Mouse (Mus musculus) CH12.LX (cell line): ENCODE data around the gene Sh3d21. TPM values are rescaled to one million over a fixed set of nuclear protein-coding genes. Genes with fewer than 3 reads are reported as not detected.

Experiments used
- DNase-seq: peaks from one replicate; pipeline ENCODE4 v3.0.0-alpha.2; 2013; ENCODE audit errors: extremely low read depth
- H3K27ac ChIP-seq: 2 replicates; pipeline ENCODE4 v1.5.1; 2012; ENCODE audit warnings: low read depth, mild to moderate bottlenecking, control low read depth, moderate library complexity; ENCODE audit not compliant: insufficient read depth
- H3K27me3 ChIP-seq: replicated peaks from 2 replicates; pipeline ENCODE3; 2012; ENCODE audit warnings: inconsistent platforms
- H3K36me3 ChIP-seq, 2 experiments: replicated peaks in 1 of 2; 2 replicates each; pipeline versions ENCODE3 to v1.6.1; 2012; ENCODE audit warnings: inconsistent platforms in 1 of 2, low read length in 1 of 2, mild to moderate bottlenecking in 1 of 2, mixed read lengths in 1 of 2, moderate library complexity in 1 of 2; ENCODE audit not compliant: control insufficient read depth in 1 of 2, insufficient read depth in 1 of 2
- H3K4me1 ChIP-seq, 2 experiments: 2 replicates each; pipeline ENCODE4 v1.6.1; 2012; ENCODE audit warnings: inconsistent platforms in 1 of 2, moderate library complexity in 1 of 2; ENCODE audit not compliant: insufficient read depth in 2 of 2, control insufficient read depth in 1 of 2
- H3K4me2 ChIP-seq: 2 replicates; pipeline ENCODE4 v1.6.1; 2012; ENCODE audit warnings: low read depth, mild to moderate bottlenecking, control low read depth; ENCODE audit not compliant: poor library complexity, insufficient read depth, severe bottlenecking
- H3K4me3 ChIP-seq, 3 experiments: fragments of 150-350 bp in 1 of 3; sonication (generic) in 1 of 3; replicated peaks in 1 of 3; 2 replicates each; pipeline versions ENCODE3 to v1.5.1; 2011 to 2012; ENCODE audit warnings: low read depth in 2 of 3, low read length in 2 of 3, mild to moderate bottlenecking in 2 of 3, moderate library complexity in 2 of 3, control low read depth in 1 of 3, improper control_type of control experiment in 1 of 3, inconsistent platforms in 1 of 3, mixed read lengths in 1 of 3; ENCODE audit not compliant: poor library complexity in 1 of 3
- H3K79me2 ChIP-seq: replicated peaks from 2 replicates; pipeline ENCODE4 v1.6.1; 2012; ENCODE audit warnings: mild to moderate bottlenecking, moderate library complexity; ENCODE audit not compliant: control insufficient read depth, poor library complexity, insufficient read depth, severe bottlenecking; ENCODE audit errors: extremely low read depth
- H3K9ac ChIP-seq: 2 replicates; pipeline ENCODE4 v1.6.1; 2012; ENCODE audit warnings: low read depth, mild to moderate bottlenecking, control low read depth, moderate library complexity; ENCODE audit not compliant: insufficient read depth
- H3K9me3 ChIP-seq: replicated peaks from 2 replicates; pipeline ENCODE3; 2012; ENCODE audit warnings: low read length, inconsistent platforms, mixed read lengths
- BHLHE40 ChIP-seq: IDR thresholded peaks from 2 replicates; pipeline ENCODE4 v1.6.1; 2011; ENCODE audit warnings: mild to moderate bottlenecking, low read depth, low read length, improper control_type of control experiment
- CHD1 ChIP-seq: IDR thresholded peaks from 2 replicates; pipeline ENCODE4 v1.6.1; 2012; ENCODE audit warnings: low read depth, low read length, improper control_type of control experiment, inconsistent platforms
- CHD2 ChIP-seq: IDR thresholded peaks from 2 replicates; pipeline ENCODE4 v1.6.1; 2011; ENCODE audit warnings: low read length, improper control_type of control experiment
- CTCF ChIP-seq, 2 experiments: IDR thresholded peaks in 1 of 2; conservative IDR thresholded peaks in 1 of 2; 2 replicates each; pipeline ENCODE4 v1.5.1; 2011 to 2012; ENCODE audit warnings: low read depth in 2 of 2, low read length in 2 of 2, improper control_type of control experiment in 1 of 2, inconsistent platforms in 1 of 2, mild to moderate bottlenecking in 1 of 2, moderate library complexity in 1 of 2
- ELF1 ChIP-seq: IDR thresholded peaks from 2 replicates; pipeline ENCODE4 v1.6.1; 2014; ENCODE audit warnings: low read depth, mild to moderate bottlenecking, inconsistent platforms, low read length, improper control_type of control experiment
- EP300 ChIP-seq: IDR thresholded peaks from 2 replicates; pipeline ENCODE4 v1.6.1; 2011; ENCODE audit warnings: low read length, improper control_type of control experiment
- ETS1 ChIP-seq: conservative IDR thresholded peaks from 2 replicates; pipeline ENCODE4 v1.6.1; 2012; ENCODE audit warnings: low read depth, mild to moderate bottlenecking, inconsistent platforms, low read length, improper control_type of control experiment, moderate library complexity
- GABPA ChIP-seq: IDR thresholded peaks from 2 replicates; pipeline ENCODE4 v1.6.1; 2012; ENCODE audit warnings: low read depth, low read length, improper control_type of control experiment, inconsistent platforms; ENCODE audit not compliant: insufficient replicate concordance
- HCFC1 ChIP-seq: IDR thresholded peaks from 2 replicates; pipeline ENCODE4 v1.6.1; 2012; ENCODE audit warnings: low read depth, mild to moderate bottlenecking, inconsistent platforms, low read length, improper control_type of control experiment
- IRF4 ChIP-seq: IDR thresholded peaks from 2 replicates; pipeline ENCODE4 v1.6.1; 2014; ENCODE audit warnings: low read depth, mild to moderate bottlenecking, inconsistent platforms, low read length, improper control_type of control experiment
- JUN ChIP-seq: IDR thresholded peaks from 2 replicates; pipeline ENCODE4 v1.6.1; 2011; ENCODE audit warnings: low read depth, mild to moderate bottlenecking, low read length, improper control_type of control experiment, moderate library complexity; ENCODE audit not compliant: insufficient read depth
- JUND ChIP-seq: conservative IDR thresholded peaks from 2 replicates; pipeline ENCODE4 v1.6.1; 2011; ENCODE audit warnings: low read depth, low read length, improper control_type of control experiment
- KAT2A ChIP-seq: IDR thresholded peaks from 2 replicates; pipeline ENCODE4 v1.6.1; 2012; ENCODE audit warnings: low read length, improper control_type of control experiment, inconsistent platforms; ENCODE audit not compliant: insufficient replicate concordance
- MAFK ChIP-seq: IDR thresholded peaks from 2 replicates; pipeline ENCODE4 v1.6.1; 2011; ENCODE audit warnings: low read length, improper control_type of control experiment; ENCODE audit not compliant: insufficient replicate concordance
- MAZ ChIP-seq: IDR thresholded peaks from 2 replicates; pipeline ENCODE4 v1.6.1; 2012; ENCODE audit warnings: low read depth, mild to moderate bottlenecking, inconsistent platforms, low read length, improper control_type of control experiment, moderate library complexity
- MEF2A ChIP-seq: IDR thresholded peaks from 2 replicates; pipeline ENCODE4 v1.6.1; 2014; ENCODE audit warnings: low read depth, mild to moderate bottlenecking, inconsistent platforms, low read length, improper control_type of control experiment, borderline replicate concordance
- MXI1 ChIP-seq: IDR thresholded peaks from 2 replicates; pipeline ENCODE4 v1.6.1; 2011; ENCODE audit warnings: mild to moderate bottlenecking, low read depth, low read length, improper control_type of control experiment
- MYC ChIP-seq: IDR thresholded peaks from 2 replicates; pipeline ENCODE4 v1.6.1; 2011; ENCODE audit warnings: low read depth, mild to moderate bottlenecking, improper control_type of control experiment, low read length
- NELFE ChIP-seq: IDR thresholded peaks from 2 replicates; pipeline ENCODE4 v1.6.1; 2011; ENCODE audit warnings: low read depth, low read length, improper control_type of control experiment
- NRF1 ChIP-seq: IDR thresholded peaks from 2 replicates; pipeline ENCODE4 v1.6.1; 2014; ENCODE audit warnings: low read depth, mild to moderate bottlenecking, inconsistent platforms, low read length, improper control_type of control experiment, moderate library complexity
- PAX5 ChIP-seq: IDR thresholded peaks from 2 replicates; pipeline ENCODE4 v1.6.1; 2012; ENCODE audit warnings: low read length, inconsistent platforms, mixed read lengths
- POLR2A ChIP-seq: IDR thresholded peaks from 2 replicates; pipeline ENCODE4 v1.6.1; 2011; ENCODE audit warnings: low read depth, mild to moderate bottlenecking, improper control_type of control experiment, low read length
- POLR2AphosphoS2 ChIP-seq: IDR thresholded peaks from 2 replicates; pipeline ENCODE4 v1.6.1; 2011; ENCODE audit warnings: low read depth, low read length, improper control_type of control experiment
- RAD21 ChIP-seq: IDR thresholded peaks from 2 replicates; pipeline ENCODE4 v1.6.1; 2011; ENCODE audit warnings: low read depth, mild to moderate bottlenecking, low read length, improper control_type of control experiment, moderate library complexity
- RCOR1 ChIP-seq: conservative IDR thresholded peaks from 2 replicates; pipeline ENCODE4 v1.6.1; 2012; ENCODE audit warnings: low read depth, mild to moderate bottlenecking, inconsistent platforms, low read length, improper control_type of control experiment
- SIN3A ChIP-seq: IDR thresholded peaks from 2 replicates; pipeline ENCODE4 v1.6.1; 2012; ENCODE audit warnings: low read length, improper control_type of control experiment, inconsistent platforms
- SMC3 ChIP-seq: IDR thresholded peaks from 2 replicates; pipeline ENCODE4 v1.6.1; 2011; ENCODE audit warnings: low read depth, low read length, improper control_type of control experiment
- TBP ChIP-seq: conservative IDR thresholded peaks from 2 replicates; pipeline ENCODE4 v1.6.1; 2011; ENCODE audit warnings: low read depth, low read length, improper control_type of control experiment
- TCF12 ChIP-seq: IDR thresholded peaks from 2 replicates; pipeline ENCODE4 v1.6.1; 2014; ENCODE audit warnings: low read depth, mild to moderate bottlenecking, inconsistent platforms, low read length, improper control_type of control experiment
- UBTF ChIP-seq: IDR thresholded peaks from 2 replicates; pipeline ENCODE4 v1.6.1; 2012; ENCODE audit warnings: low read depth, mild to moderate bottlenecking, inconsistent platforms, low read length, improper control_type of control experiment, moderate library complexity
- USF1 ChIP-seq: IDR thresholded peaks from 2 replicates; pipeline ENCODE4 v1.6.1; 2014; ENCODE audit warnings: low read depth, mild to moderate bottlenecking, inconsistent platforms, low read length, improper control_type of control experiment
- USF2 ChIP-seq: conservative IDR thresholded peaks from 2 replicates; pipeline ENCODE4 v1.6.1; 2011; ENCODE audit warnings: low read depth, low read length, improper control_type of control experiment
- ZC3H11A ChIP-seq: IDR thresholded peaks from 2 replicates; pipeline ENCODE4 v1.6.1; 2012; ENCODE audit warnings: low read depth, mild to moderate bottlenecking, inconsistent platforms, low read length, improper control_type of control experiment
- ZNF384 ChIP-seq: IDR thresholded peaks from 2 replicates; pipeline ENCODE4 v1.6.1; 2012; ENCODE audit warnings: low read depth, low read length, improper control_type of control experiment, inconsistent platforms
- dilution Hi-C: fragments of 300-500 bp; cut with MboI; formaldehyde crosslinking; loops from 2 replicates; pipeline ENCODE4 v1.14.3; 2020; ENCODE audit warnings: low sequenced_read_pairs; ENCODE audit not compliant: extremely low pct_unique_long_range_greater_than_20kb, extremely low pct_ligation_motif_present
- in situ Hi-C: fragments of 300-500 bp; cut with MboI; formaldehyde crosslinking; loops from 3 replicates; pipeline ENCODE4 v1.14.3; 2019; ENCODE audit warnings: low sequenced_read_pairs, low pct_ligation_motif_present, low pct_unique_long_range_greater_than_20kb, mixed read lengths
- polyA plus RNA-seq: library from polyadenylated mRNA; unstranded; fragments of >175 nt; gene quantifications from 2 replicates; pipeline ENCODE4 v1.2.1, GENCODE M21; 2012; ENCODE audit warnings: low read depth; ENCODE audit not compliant: insufficient read length
- total RNA-seq, 2 experiments: library from RNA; depleted of rRNA; stranded (reverse); fragments of 300-350 nt in 1 of 2; fragments of >200 nt in 1 of 2; gene quantifications; 2 replicates each; pipeline ENCODE4 v1.2.3; 2012 to 2014

Gene Sh3d21
- total and polyA plus RNA-seq, 3 experiments, result 0.21 to 0.46 (median 0.35) TPM

DNA sequence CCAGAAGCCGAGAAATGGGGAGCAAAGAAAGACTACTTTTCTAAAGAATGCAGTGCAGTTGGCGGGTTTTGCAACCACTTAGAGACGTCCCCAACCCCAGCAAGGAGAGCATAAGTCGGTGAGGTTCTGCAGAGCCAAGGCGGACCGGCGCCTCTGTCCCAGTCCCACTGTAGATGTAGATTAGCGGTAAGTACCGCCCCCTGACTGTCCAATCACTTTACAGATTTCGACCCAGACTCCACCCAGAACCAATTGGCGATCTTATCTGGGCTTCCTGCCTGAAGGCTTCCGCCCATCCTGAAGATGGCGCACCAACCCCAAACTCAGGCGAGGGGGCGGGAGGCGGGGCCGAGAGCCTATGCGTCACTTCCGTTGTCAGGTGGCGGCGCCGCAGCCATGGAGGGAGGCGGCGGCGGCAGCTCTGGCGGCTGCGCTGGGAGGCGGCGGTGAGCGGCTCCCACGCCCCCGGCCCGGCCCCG lies 59.7 kb downstream of the Sh3d21 start, which contains the start of gene Stk40 (continued):
- TF ChIP-seq UBTF (no peak), IRF4 (no peak), NRF1 (peak; percentile 69), ZC3H11A (no peak), CTCF (conservative IDR thresholded peaks at IDR 0.05 in 1 of 2, IDR thresholded peaks at IDR 0.05 in 1 of 2; ENCODE audit: low read depth in 2 of 2, low read length in 2 of 2) (peak in 1 of 2 experiments; percentile 61; a peak in 2 of 4 replicates), RAD21 (peak; percentile 43), TBP (no peak; the same call in 1 of the 2 replicates), ELF1 (peak; percentile 98)

DNA sequence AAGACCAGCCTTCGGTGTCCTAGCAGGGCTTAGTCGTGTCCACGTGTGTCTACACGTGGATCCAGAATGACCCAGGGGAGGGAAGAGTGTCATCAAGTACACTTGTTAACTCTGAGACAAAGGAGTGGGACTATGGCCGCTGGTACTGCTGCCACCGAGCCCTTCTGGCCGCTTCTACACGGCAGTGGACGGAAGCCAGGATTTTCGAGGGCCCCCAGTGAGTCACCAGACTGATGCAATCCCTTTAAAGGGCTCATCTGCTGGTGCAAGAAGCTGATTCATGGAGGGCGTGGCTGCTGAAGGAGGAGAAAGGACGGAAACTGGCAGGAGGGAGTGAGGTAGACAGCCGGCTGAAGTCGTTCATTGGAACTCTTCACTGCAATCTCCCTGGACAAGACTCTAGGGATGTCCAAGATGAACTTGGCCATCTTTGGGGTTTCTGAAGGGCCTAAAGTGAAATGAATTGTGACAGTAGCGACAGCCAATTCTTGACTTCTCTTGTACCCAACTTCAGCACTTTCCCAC lies 60.2 kb downstream of the Sh3d21 start:
- no peaks in the 10 kb centered on the region for H3K27me3 ChIP-seq
- peaks cover 39% of the 10 kb centered on the region for H3K79me2 ChIP-seq
- H3K4me3 ChIP-seq, result peak overlapping the region; percentile 43 to 74 (median 53)
- in situ Hi-C loops (no loop called here), dilution Hi-C loops (no loop called here)
- H3K4me2 ChIP-seq, result peak overlapping the region; percentile 91
- DNase-seq, result peak; percentile 97
- H3K36me3 ChIP-seq, result peaks cover 9 to 49% of the 10 kb centered on the region in 2 experiments
- H3K9me3 ChIP-seq, result no peaks in the 10 kb centered on the region
- H3K27ac ChIP-seq, result peak overlapping the region; percentile 98
- peaks cover 21 to 77% of the 10 kb centered on the region in 2 experiments for H3K4me1 ChIP-seq
- peak overlapping the region; percentile 81 for H3K9ac ChIP-seq
- peak; percentile 85 for TF ChIP-seq NELFE
- TF ChIP-seq USF1, result no peak; the same call in 1 of the 2 replicates
- 0 out of 2 replicates have a peak, but pooled peaks have one; percentile 52 for TF ChIP-seq CHD2
- peak; percentile 70; the same call in 1 of the 2 replicates for TF ChIP-seq KAT2A
- TF ChIP-seq ZNF384, result no peak
- TF ChIP-seq JUN, result peak; percentile 87
- peak; percentile 83 for TF ChIP-seq RCOR1
- TF ChIP-seq SIN3A, result peak; percentile 96
- TF ChIP-seq ELF1, result peak; percentile 64
- peak; percentile 78; the same call in 1 of the 2 replicates for TF ChIP-seq POLR2A
- TF ChIP-seq RAD21, result no peak
- no peak for TF ChIP-seq ZC3H11A
- TF ChIP-seq GABPA, result no peak; the same call in 1 of the 2 replicates
- peak; percentile 89 for TF ChIP-seq MEF2A
- TF ChIP-seq UBTF, result no peak
- no peak for TF ChIP-seq PAX5
- no peak; the same call in 1 of the 2 replicates for TF ChIP-seq CHD1
- peak; percentile 96 for TF ChIP-seq MYC
- peak; percentile 87 for TF ChIP-seq MAFK
- no peak for TF ChIP-seq SMC3
- no peak for TF ChIP-seq USF2
- peak; percentile 92 for TF ChIP-seq MAZ
- peak; percentile 66; the same call in 1 of the 2 replicates for TF ChIP-seq TBP
- peak; percentile 93 for TF ChIP-seq MXI1
- peak; percentile 96 for TF ChIP-seq ETS1
- peak; percentile 77 for TF ChIP-seq IRF4
- TF ChIP-seq CTCF (conservative IDR thresholded peaks at IDR 0.05 in 1 of 2, IDR thresholded peaks at IDR 0.05 in 1 of 2; ENCODE audit: low read depth in 2 of 2, low read length in 2 of 2), result no peak; a peak in 1 of 4 replicates
- TF ChIP-seq EP300, result peak; percentile 78
- peak; percentile 69 for TF ChIP-seq HCFC1
- peak; percentile 48 for TF ChIP-seq NRF1
- peak; percentile 72 for TF ChIP-seq JUND
- TF ChIP-seq POLR2AphosphoS2, result peak; percentile 94
- TF ChIP-seq TCF12, result peak; percentile 86
- peak; percentile 80 for TF ChIP-seq BHLHE40
